Mouse (Mus musculus): ENCODE measurements at regions not wholly inside any gene's neighbourhood (a gene's known extent, or its start where the extent isn't known, plus 50 kb on each side); places are given as distances from the start of the nearest gene placed in this dataset.

- peaks cover 2% of the 10 kb centered on the region; the same call in 1 of the 2 replicates for H3K4me1 ChIP-seq (ENCODE audit: control insufficient read depth, insufficient read depth, low read length)
Measured at GRCm38 (mm10) chr12:110025171-110025570, 253.7 kb upstream of the Dio3 start.

GRCm38 (mm10) chr12:110026033-110026750, 252.7 kb upstream of the Dio3 start:
- H3K27me3 ChIP-seq (ENCODE audit: control insufficient read depth, insufficient read depth, low read length): no peaks in the 10 kb centered on the region
- H3K27ac ChIP-seq (ENCODE audit: control insufficient read depth, insufficient read depth, low read depth, low read length): no peak overlapping the region
- H3K4me1 ChIP-seq (ENCODE audit: control insufficient read depth, insufficient read depth, low read length): peaks cover 2% of the 10 kb centered on the region; the same call in 1 of the 2 replicates
- H3K4me3 ChIP-seq (ENCODE audit: control insufficient read depth, low read depth, low read length): no peak overlapping the region
- TF ChIP-seq POLR2A (IDR thresholded peaks at IDR 0.05; ENCODE audit: control insufficient read depth, low read depth, low read length): no peak
- TF ChIP-seq CTCF (IDR thresholded peaks at IDR 0.05; ENCODE audit: control insufficient read depth, insufficient read depth, insufficient replicate concordance, low read depth, low read length): no peak
- H3K36me3 ChIP-seq (ENCODE audit: control insufficient read depth, insufficient read depth, low read length): no peaks in the 10 kb centered on the region

More at GRCm38 (mm10) chr12:110025171-110025570, 253.7 kb upstream of the Dio3 start:
- Histone ChIP-seq H3K27ac (ENCODE audit: control insufficient read depth, insufficient read depth, low read depth, low read length) (no peak overlapping the region), H3K36me3 (ENCODE audit: control insufficient read depth, insufficient read depth, low read length) (no peaks in the 10 kb centered on the region), H3K4me3 (ENCODE audit: control insufficient read depth, low read depth, low read length) (no peak overlapping the region), H3K27me3 (ENCODE audit: control insufficient read depth, insufficient read depth, low read length) (no peaks in the 10 kb centered on the region)
- TF ChIP-seq CTCF (IDR thresholded peaks at IDR 0.05; ENCODE audit: control insufficient read depth, insufficient read depth, insufficient replicate concordance, low read depth, low read length) (no peak), POLR2A (IDR thresholded peaks at IDR 0.05; ENCODE audit: control insufficient read depth, low read depth, low read length) (no peak)

DNA sequence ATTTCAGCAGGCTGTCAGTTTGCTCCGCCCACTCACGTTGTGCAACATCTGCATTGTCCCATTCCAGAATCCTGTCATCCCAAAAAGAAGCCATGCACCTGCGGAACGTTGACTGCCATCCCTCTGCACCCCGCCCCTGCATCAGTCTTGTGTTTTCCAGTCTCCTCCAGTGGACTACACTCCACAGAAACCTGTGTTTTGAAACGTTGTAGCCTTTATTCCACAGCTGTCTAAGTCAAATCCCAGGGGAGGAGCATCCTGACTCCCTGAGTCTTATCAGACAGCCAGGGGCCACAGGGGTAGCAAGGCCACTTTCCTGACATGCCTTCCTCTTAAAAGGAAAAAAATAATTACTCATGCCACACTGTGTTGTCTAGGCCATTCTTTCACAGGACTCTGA, 251.5 kb upstream of the Dio3 start:
- TF ChIP-seq CTCF (IDR thresholded peaks at IDR 0.05; ENCODE audit: control insufficient read depth, insufficient read depth, insufficient replicate concordance, low read depth, low read length) (no peak), POLR2A (IDR thresholded peaks at IDR 0.05; ENCODE audit: control insufficient read depth, low read depth, low read length) (no peak)
- Histone ChIP-seq H3K27me3 (ENCODE audit: control insufficient read depth, insufficient read depth, low read length) (no peaks in the 10 kb centered on the region), H3K27ac (ENCODE audit: control insufficient read depth, insufficient read depth, low read depth, low read length) (no peak overlapping the region), H3K4me3 (ENCODE audit: control insufficient read depth, low read depth, low read length) (no peak overlapping the region), H3K36me3 (ENCODE audit: control insufficient read depth, insufficient read depth, low read length) (no peaks in the 10 kb centered on the region), H3K4me1 (ENCODE audit: control insufficient read depth, insufficient read depth, low read length) (no peaks in the 10 kb centered on the region)

- Histone ChIP-seq H3K4me3 (ENCODE audit: control insufficient read depth, low read depth, low read length) (no peak overlapping the region), H3K4me1 (ENCODE audit: control insufficient read depth, insufficient read depth, low read length) (no peaks in the 10 kb centered on the region), H3K27ac (ENCODE audit: control insufficient read depth, insufficient read depth, low read depth, low read length) (no peak overlapping the region), H3K36me3 (ENCODE audit: control insufficient read depth, insufficient read depth, low read length) (no peaks in the 10 kb centered on the region), H3K27me3 (ENCODE audit: control insufficient read depth, insufficient read depth, low read length) (no peaks in the 10 kb centered on the region)
- no peak for TF ChIP-seq CTCF (IDR thresholded peaks at IDR 0.05; ENCODE audit: control insufficient read depth, insufficient read depth, insufficient replicate concordance, low read depth, low read length)
- TF ChIP-seq POLR2A (IDR thresholded peaks at IDR 0.05; ENCODE audit: control insufficient read depth, low read depth, low read length): no peak
Measured at GRCm38 (mm10) chr12:110027976-110028375, 250.9 kb upstream of the Dio3 start.

- H3K4me3 ChIP-seq (ENCODE audit: control insufficient read depth, low read depth, low read length): no peak overlapping the region
- no peaks in the 10 kb centered on the region for H3K27me3 ChIP-seq (ENCODE audit: control insufficient read depth, insufficient read depth, low read length)
- no peak for TF ChIP-seq CTCF (IDR thresholded peaks at IDR 0.05; ENCODE audit: control insufficient read depth, insufficient read depth, insufficient replicate concordance, low read depth, low read length)
- no peak for TF ChIP-seq POLR2A (IDR thresholded peaks at IDR 0.05; ENCODE audit: control insufficient read depth, low read depth, low read length)
- H3K36me3 ChIP-seq (ENCODE audit: control insufficient read depth, insufficient read depth, low read length): no peaks in the 10 kb centered on the region
- H3K27ac ChIP-seq (ENCODE audit: control insufficient read depth, insufficient read depth, low read depth, low read length): no peak overlapping the region
- H3K4me1 ChIP-seq (ENCODE audit: control insufficient read depth, insufficient read depth, low read length): no peaks in the 10 kb centered on the region
Measured at GRCm38 (mm10) chr12:110028646-110029045, 250.2 kb upstream of the Dio3 start.

GRCm38 (mm10) chr12:110031326-110031725, 247.5 kb upstream of the Dio3 start:
- no peaks in the 10 kb centered on the region for H3K36me3 ChIP-seq (ENCODE audit: control insufficient read depth, insufficient read depth, low read length)
- TF ChIP-seq CTCF (IDR thresholded peaks at IDR 0.05; ENCODE audit: control insufficient read depth, insufficient read depth, insufficient replicate concordance, low read depth, low read length): peak; percentile 56; the same call in 1 of the 2 replicates
- no peak for TF ChIP-seq POLR2A (IDR thresholded peaks at IDR 0.05; ENCODE audit: control insufficient read depth, low read depth, low read length)

DNA sequence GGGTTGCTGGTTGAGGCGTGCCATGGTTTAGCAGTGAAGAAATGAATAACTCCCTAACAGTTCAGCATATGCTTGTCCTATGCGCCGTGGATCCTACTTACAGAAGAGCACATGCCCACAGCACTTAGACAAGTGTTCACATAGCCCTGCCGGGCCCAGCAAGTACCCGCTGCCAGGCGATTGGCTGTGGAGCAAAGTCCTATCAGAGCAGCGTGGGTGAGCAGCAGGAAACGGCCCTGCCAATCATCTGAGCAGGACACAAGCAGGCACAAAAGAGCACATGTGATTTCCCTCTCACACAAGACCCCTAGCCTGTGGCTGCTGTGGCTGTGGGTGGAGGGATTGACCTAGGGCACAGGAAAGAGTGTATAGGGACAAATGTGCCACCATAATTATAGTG, 243.7 kb upstream of the Dio3 start:
- Histone ChIP-seq H3K27ac (ENCODE audit: control insufficient read depth, insufficient read depth, low read depth, low read length) (no peak overlapping the region), H3K27me3 (ENCODE audit: control insufficient read depth, insufficient read depth, low read length) (no peaks in the 10 kb centered on the region), H3K4me1 (ENCODE audit: control insufficient read depth, insufficient read depth, low read length) (no peaks in the 10 kb centered on the region), H3K36me3 (ENCODE audit: control insufficient read depth, insufficient read depth, low read length) (no peaks in the 10 kb centered on the region), H3K4me3 (ENCODE audit: control insufficient read depth, low read depth, low read length) (no peak overlapping the region)
- TF ChIP-seq POLR2A (IDR thresholded peaks at IDR 0.05; ENCODE audit: control insufficient read depth, low read depth, low read length) (no peak), CTCF (IDR thresholded peaks at IDR 0.05; ENCODE audit: control insufficient read depth, insufficient read depth, insufficient replicate concordance, low read depth, low read length) (no peak)

More at GRCm38 (mm10) chr12:110031326-110031725, 247.5 kb upstream of the Dio3 start:
- Histone ChIP-seq H3K27me3 (ENCODE audit: control insufficient read depth, insufficient read depth, low read length) (no peaks in the 10 kb centered on the region), H3K27ac (ENCODE audit: control insufficient read depth, insufficient read depth, low read depth, low read length) (no peak overlapping the region), H3K4me3 (ENCODE audit: control insufficient read depth, low read depth, low read length) (no peak overlapping the region), H3K4me1 (ENCODE audit: control insufficient read depth, insufficient read depth, low read length) (no peaks in the 10 kb centered on the region)
